Mouse (Mus musculus) lung, adult 2 months (tissue): Measurements from ENCODE around the gene Ccdc88c.

Experiments used
- CTCF ChIP-seq: fragments of 200-500 bp; IDR thresholded peaks from 2 replicates; pipeline ENCODE4 v1.5.1; 2011; ENCODE audit warnings: mild to moderate bottlenecking, low read length, control low read depth; ENCODE audit not compliant: insufficient read depth
- POLR2A ChIP-seq: fragments of 200-500 bp; IDR thresholded peaks from 2 replicates; pipeline ENCODE4 v1.6.1; 2011; ENCODE audit warnings: low read depth, mild to moderate bottlenecking, control low read depth, low read length, borderline replicate concordance; ENCODE audit errors: extremely low read depth

DNA sequence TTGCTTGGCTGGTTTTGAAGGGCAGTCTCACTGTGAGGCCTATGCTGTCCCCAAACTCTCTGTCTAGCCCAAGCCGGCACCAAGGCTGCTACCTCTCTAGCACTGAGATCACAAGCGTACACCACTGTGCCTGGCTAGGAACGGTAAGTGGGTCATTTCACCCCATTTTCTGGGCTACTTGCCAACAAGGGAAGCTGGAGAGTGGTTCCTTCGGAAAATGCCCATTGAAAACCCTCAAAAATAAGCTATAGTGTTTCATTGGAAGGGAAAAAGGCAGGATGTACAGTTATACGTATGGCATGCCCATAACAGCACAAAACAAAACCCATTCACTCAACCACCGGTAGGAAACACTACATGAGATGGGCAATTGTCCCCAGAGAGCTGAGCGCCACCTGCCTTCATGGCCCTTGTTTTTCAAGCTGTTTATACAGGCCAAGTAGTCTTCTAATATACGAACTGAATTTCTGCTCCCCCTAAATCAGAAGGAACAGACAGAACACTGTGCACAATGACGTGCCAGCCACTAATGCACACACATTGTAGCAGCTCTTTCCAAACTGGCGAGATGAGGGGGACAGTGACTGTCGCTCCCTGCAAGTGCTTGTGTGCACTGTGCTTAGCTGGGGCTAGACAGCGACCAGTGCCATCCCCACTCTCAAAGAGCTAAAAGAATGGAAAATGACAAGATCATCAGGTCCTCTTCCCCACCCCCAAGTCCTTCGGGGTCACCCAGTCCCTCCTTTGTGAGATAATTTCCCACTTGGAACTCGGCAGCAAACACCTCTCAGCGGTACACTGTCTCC is 8.4 kb downstream of the Ccdc88c start:
- TF ChIP-seq CTCF: no peak
- TF ChIP-seq POLR2A: no peak
